Mouse (Mus musculus): Measurements from ENCODE around the gene Zfp704. TPM values are rescaled to one million over a fixed set of nuclear protein-coding genes. Genes with fewer than 3 reads are reported as not detected.
A peak's percentile ranks its signal among the peaks of the same experiment; 100 is the strongest.

Gene Zfp704
- polyA plus RNA-seq, 1 experiment from 2014 or later, result 9.2 TPM

GRCm38 (mm10) chr3:9455351-9455750, 154.5 kb downstream of the Zfp704 start:
- Histone ChIP-seq H3K9ac (ENCODE audit: low read length) (no peak overlapping the region), H3K4me1 (ENCODE audit: control insufficient read depth in 2 of 2, insufficient read depth in 2 of 2, low read length in 2 of 2) (peaks cover 0 to 3% of the 10 kb centered on the region in 2 experiments; a peak in 1 of 4 replicates), H3K36me3 (ENCODE audit: control insufficient read depth, insufficient read depth, low read length) (0 out of 2 replicates have a peak, but pooled peaks cover 3% of the 10 kb centered on the region), H3K27me3 (ENCODE audit: control insufficient read depth, insufficient read depth, low read length) (no peaks in the 10 kb centered on the region), H3K27ac (replicated peaks in 1 of 2; ENCODE audit: control insufficient read depth in 1 of 2, insufficient read depth in 1 of 2, low read depth in 2 of 2, low read length in 2 of 2) (no peak overlapping the region), H3K4me3 (ENCODE audit: control insufficient read depth in 1 of 2, insufficient read depth in 1 of 2, low read depth in 1 of 2, low read length in 2 of 2) (no peak overlapping the region), H3K9me3 (ENCODE audit: control insufficient read depth, low read length) (no peaks in the 10 kb centered on the region), H3K4me2 (ENCODE audit: low read length) (no peak overlapping the region)
- ATAC-seq (ENCODE audit: insufficient number of reproducible peaks, insufficient read depth, low FRiP score, low read depth), result no peak
- 91% methylated on average over 5 of the region's 5 CpGs for WGBS

- ATAC-seq (ENCODE audit: insufficient number of reproducible peaks, insufficient read depth, low FRiP score, low read depth), result no peak
- Histone ChIP-seq H3K9me3 (ENCODE audit: control insufficient read depth, low read length) (no peaks in the 10 kb centered on the region), H3K4me2 (ENCODE audit: low read length) (no peak overlapping the region), H3K4me3 (ENCODE audit: control insufficient read depth in 1 of 2, insufficient read depth in 1 of 2, low read depth in 1 of 2, low read length in 2 of 2) (no peak overlapping the region), H3K36me3 (ENCODE audit: control insufficient read depth, insufficient read depth, low read length) (0 out of 2 replicates have a peak, but pooled peaks cover 4% of the 10 kb centered on the region), H3K9ac (ENCODE audit: low read length) (no peak overlapping the region), H3K27ac (replicated peaks in 1 of 2; ENCODE audit: control insufficient read depth in 1 of 2, insufficient read depth in 1 of 2, low read depth in 2 of 2, low read length in 2 of 2) (no peak overlapping the region), H3K4me1 (ENCODE audit: control insufficient read depth in 2 of 2, insufficient read depth in 2 of 2, low read length in 2 of 2) (peaks cover under 1 to 4% of the 10 kb centered on the region in 2 experiments; a peak in 1 of 4 replicates), H3K27me3 (ENCODE audit: control insufficient read depth, insufficient read depth, low read length) (no peaks in the 10 kb centered on the region)
- WGBS, result 44% methylated on average over 8 of the region's 8 CpGs
Measured at GRCm38 (mm10) chr3:9454556-9455330, 155.1 kb downstream of the Zfp704 start.

GRCm38 (mm10) chr3:9450521-9450920, 159.4 kb downstream of the Zfp704 start:
- Histone ChIP-seq H3K27ac (replicated peaks in 1 of 2; ENCODE audit: control insufficient read depth in 1 of 2, insufficient read depth in 1 of 2, low read depth in 2 of 2, low read length in 2 of 2) (no peak overlapping the region), H3K27me3 (ENCODE audit: control insufficient read depth, insufficient read depth, low read length) (no peaks in the 10 kb centered on the region), H3K4me2 (ENCODE audit: low read length) (no peak overlapping the region), H3K4me1 (ENCODE audit: control insufficient read depth in 2 of 2, insufficient read depth in 2 of 2, low read length in 2 of 2) (peaks cover 8 to 10% of the 10 kb centered on the region in 2 experiments), H3K4me3 (ENCODE audit: control insufficient read depth in 1 of 2, insufficient read depth in 1 of 2, low read depth in 1 of 2, low read length in 2 of 2) (no peak overlapping the region), H3K36me3 (ENCODE audit: control insufficient read depth, insufficient read depth, low read length) (peaks cover 22% of the 10 kb centered on the region), H3K9me3 (ENCODE audit: control insufficient read depth, low read length) (no peaks in the 10 kb centered on the region), H3K9ac (ENCODE audit: low read length) (no peak overlapping the region)
- no peak for ATAC-seq (ENCODE audit: insufficient number of reproducible peaks, insufficient read depth, low FRiP score, low read depth)
- 93% methylated on average over 12 of the region's 12 CpGs for WGBS

- Histone ChIP-seq H3K4me3 (ENCODE audit: control insufficient read depth in 1 of 2, insufficient read depth in 1 of 2, low read depth in 1 of 2, low read length in 2 of 2) (no peak overlapping the region), H3K9ac (ENCODE audit: low read length) (no peak overlapping the region; the same call in 1 of the 2 replicates), H3K27ac (replicated peaks in 1 of 2; ENCODE audit: control insufficient read depth in 1 of 2, insufficient read depth in 1 of 2, low read depth in 2 of 2, low read length in 2 of 2) (peak overlapping the region; percentile 22 to 41; a peak in 2 of 4 replicates), H3K9me3 (ENCODE audit: control insufficient read depth, low read length) (no peaks in the 10 kb centered on the region), H3K4me1 (ENCODE audit: control insufficient read depth in 2 of 2, insufficient read depth in 2 of 2, low read length in 2 of 2) (peaks cover 6 to 11% of the 10 kb centered on the region in 2 experiments), H3K4me2 (ENCODE audit: low read length) (no peak overlapping the region), H3K36me3 (ENCODE audit: control insufficient read depth, insufficient read depth, low read length) (peaks cover 22% of the 10 kb centered on the region), H3K27me3 (ENCODE audit: control insufficient read depth, insufficient read depth, low read length) (no peaks in the 10 kb centered on the region)
- ATAC-seq (ENCODE audit: insufficient number of reproducible peaks, insufficient read depth, low FRiP score, low read depth), result no peak
- 52% methylated on average over 7 of the region's 7 CpGs for WGBS
Measured at GRCm38 (mm10) chr3:9449261-9450007, 160.5 kb downstream of the Zfp704 start.

GRCm38 (mm10) chr3:9448541-9448940, 161.3 kb downstream of the Zfp704 start:
- H3K4me1 ChIP-seq (ENCODE audit: control insufficient read depth in 2 of 2, insufficient read depth in 2 of 2, low read length in 2 of 2), result peaks cover 11 to 20% of the 10 kb centered on the region in 2 experiments
- no peak overlapping the region for H3K9ac ChIP-seq (ENCODE audit: low read length)
- H3K27ac ChIP-seq (replicated peaks in 1 of 2; ENCODE audit: control insufficient read depth in 1 of 2, insufficient read depth in 1 of 2, low read depth in 2 of 2, low read length in 2 of 2), result no peak overlapping the region
- no peak for ATAC-seq (ENCODE audit: insufficient number of reproducible peaks, insufficient read depth, low FRiP score, low read depth)
- H3K9me3 ChIP-seq (ENCODE audit: control insufficient read depth, low read length), result no peaks in the 10 kb centered on the region
- no peak overlapping the region for H3K4me2 ChIP-seq (ENCODE audit: low read length)
- peaks cover 22% of the 10 kb centered on the region for H3K36me3 ChIP-seq (ENCODE audit: control insufficient read depth, insufficient read depth, low read length)
- H3K4me3 ChIP-seq (ENCODE audit: control insufficient read depth in 1 of 2, insufficient read depth in 1 of 2, low read depth in 1 of 2, low read length in 2 of 2), result no peak overlapping the region
- WGBS, result 92% methylated on average over 5 of the region's 5 CpGs
- H3K27me3 ChIP-seq (ENCODE audit: control insufficient read depth, insufficient read depth, low read length), result no peaks in the 10 kb centered on the region

GRCm38 (mm10) chr3:9444558-9444957, 165.3 kb downstream of the Zfp704 start:
- H3K4me3 ChIP-seq (ENCODE audit: control insufficient read depth in 1 of 2, insufficient read depth in 1 of 2, low read depth in 1 of 2, low read length in 2 of 2), result no peak overlapping the region
- no peaks in the 10 kb centered on the region for H3K27me3 ChIP-seq (ENCODE audit: control insufficient read depth, insufficient read depth, low read length)
- peak overlapping the region; percentile 21; the same call in 1 of the 2 replicates for H3K9ac ChIP-seq (ENCODE audit: low read length)
- peak overlapping the region in 1 of 2 experiments; percentile 28; a peak in 2 of 4 replicates for H3K27ac ChIP-seq (replicated peaks in 1 of 2; ENCODE audit: control insufficient read depth in 1 of 2, insufficient read depth in 1 of 2, low read depth in 2 of 2, low read length in 2 of 2)
- WGBS, result 58% methylated on average over 5 of the region's 5 CpGs
- H3K4me1 ChIP-seq (ENCODE audit: control insufficient read depth in 2 of 2, insufficient read depth in 2 of 2, low read length in 2 of 2), result peaks cover 34 to 50% of the 10 kb centered on the region in 2 experiments
- no peak overlapping the region for H3K4me2 ChIP-seq (ENCODE audit: low read length)
- peaks cover 18% of the 10 kb centered on the region for H3K36me3 ChIP-seq (ENCODE audit: control insufficient read depth, insufficient read depth, low read length)
- no peak for ATAC-seq (ENCODE audit: insufficient number of reproducible peaks, insufficient read depth, low FRiP score, low read depth)
- no peaks in the 10 kb centered on the region for H3K9me3 ChIP-seq (ENCODE audit: control insufficient read depth, low read length)

GRCm38 (mm10) chr3:9443981-9444380, 165.9 kb downstream of the Zfp704 start:
- Histone ChIP-seq H3K4me1 (ENCODE audit: control insufficient read depth in 2 of 2, insufficient read depth in 2 of 2, low read length in 2 of 2) (peaks cover 31 to 47% of the 10 kb centered on the region in 2 experiments), H3K9me3 (ENCODE audit: control insufficient read depth, low read length) (no peaks in the 10 kb centered on the region), H3K27me3 (ENCODE audit: control insufficient read depth, insufficient read depth, low read length) (no peaks in the 10 kb centered on the region), H3K9ac (ENCODE audit: low read length) (no peak overlapping the region), H3K36me3 (ENCODE audit: control insufficient read depth, insufficient read depth, low read length) (peaks cover 21% of the 10 kb centered on the region), H3K4me2 (ENCODE audit: low read length) (no peak overlapping the region), H3K27ac (replicated peaks in 1 of 2; ENCODE audit: control insufficient read depth in 1 of 2, insufficient read depth in 1 of 2, low read depth in 2 of 2, low read length in 2 of 2) (peak overlapping the region; percentile 29 to 97; a peak in 3 of 4 replicates), H3K4me3 (ENCODE audit: control insufficient read depth in 1 of 2, insufficient read depth in 1 of 2, low read depth in 1 of 2, low read length in 2 of 2) (no peak overlapping the region)
- WGBS, result 90% methylated on average over 7 of the region's 7 CpGs
- ATAC-seq (ENCODE audit: insufficient number of reproducible peaks, insufficient read depth, low FRiP score, low read depth), result no peak

Measured in heart, embryonic 14.5 days (tissue).